Mouse (Mus musculus) heart, embryonic 14.5 days (tissue): Measurements from ENCODE around the gene Nt5c2. TPM values are rescaled to one million over a fixed set of nuclear protein-coding genes. Genes with fewer than 3 reads are reported as not detected.

Experiments used
- ATAC-seq: fragments of 200-750 bp; cut with Nextera tagmentation; 2 replicates; pipeline ENCODE4 v1.8.0; 2017; ENCODE audit warnings: low read depth, moderate TSS enrichment; ENCODE audit not compliant: insufficient number of reproducible peaks, insufficient read depth, low FRiP score
- H3K27ac ChIP-seq, 2 experiments: fragments of 200-500 bp in 1 of 2; fragments of 300-500 bp in 1 of 2; sonication (generic) in 1 of 2; replicated peaks in 1 of 2; 2 replicates each; pipeline ENCODE4 v1.5.1; 2012 to 2014; ENCODE audit warnings: low read depth in 2 of 2, low read length in 2 of 2, control low read depth in 1 of 2, mild to moderate bottlenecking in 1 of 2, mixed read lengths in 1 of 2; ENCODE audit not compliant: control insufficient read depth in 1 of 2, insufficient read depth in 1 of 2
- H3K27me3 ChIP-seq: fragments of 300-500 bp; sonication (generic); 2 replicates; pipeline ENCODE4 v1.6.1; 2014; ENCODE audit warnings: mild to moderate bottlenecking, low read length, control low read depth; ENCODE audit not compliant: control insufficient read depth, insufficient read depth
- H3K36me3 ChIP-seq: fragments of 300-500 bp; sonication (generic); 2 replicates; pipeline ENCODE4 v1.6.1; 2014; ENCODE audit warnings: mild to moderate bottlenecking, control low read depth, low read length, mixed read lengths; ENCODE audit not compliant: control insufficient read depth, insufficient read depth
- H3K4me1 ChIP-seq, 2 experiments: fragments of 200-500 bp in 1 of 2; fragments of 300-500 bp in 1 of 2; sonication (generic) in 1 of 2; 2 replicates each; pipeline ENCODE4 v1.6.1; 2012 to 2014; ENCODE audit warnings: low read length in 2 of 2, control low read depth in 1 of 2, mixed read lengths in 1 of 2; ENCODE audit not compliant: control insufficient read depth in 2 of 2, insufficient read depth in 2 of 2
- H3K4me2 ChIP-seq: fragments of 300-500 bp; sonication (generic); 2 replicates; pipeline ENCODE4 v1.6.1; 2014; ENCODE audit warnings: mild to moderate bottlenecking, low read length
- H3K4me3 ChIP-seq, 2 experiments: fragments of 200-500 bp in 1 of 2; fragments of 300-500 bp in 1 of 2; sonication (generic) in 1 of 2; 2 replicates each; pipeline ENCODE4 v1.5.1; 2012 to 2014; ENCODE audit warnings: low read length in 2 of 2, mild to moderate bottlenecking in 2 of 2, control low read depth in 1 of 2, low read depth in 1 of 2, moderate library complexity in 1 of 2; ENCODE audit not compliant: control insufficient read depth in 1 of 2, insufficient read depth in 1 of 2
- H3K9ac ChIP-seq: fragments of 300-500 bp; sonication (generic); 2 replicates; pipeline ENCODE4 v1.6.1; 2014; ENCODE audit warnings: mild to moderate bottlenecking, low read length
- H3K9me3 ChIP-seq: fragments of 300-500 bp; sonication (generic); 2 replicates; pipeline ENCODE4 v1.6.1; 2016; ENCODE audit warnings: low read length, control low read depth; ENCODE audit not compliant: control insufficient read depth
- WGBS: fragments of 180-500 bp; shearing (Covaris S2); extraction: QIAGEN DNeasy Blood & Tissue Kit; methylation state at CpG from one replicate; pipeline ENCODE4 v1.1.7; 2014; 5-methylcytosine and 5-hydroxymethylcytosine counted together
- polyA plus RNA-seq: library from polyadenylated mRNA; unstranded; fragments of >200 nt; fragmentation: Nextera tagmentation; extraction: Ambion mirVana; gene quantifications from 2 replicates; pipeline ENCODE4 v1.2.1, GENCODE M21; 2014

Gene Nt5c2
- polyA plus RNA-seq, 1 experiment from 2014 or later: 126 TPM

GRCm38 (mm10) chr19:46971712-46972111 lies 43.2 kb downstream of the Nt5c2 start:
- ATAC-seq: no peak
- no peaks in the 10 kb centered on the region for H3K27me3 ChIP-seq

DNA sequence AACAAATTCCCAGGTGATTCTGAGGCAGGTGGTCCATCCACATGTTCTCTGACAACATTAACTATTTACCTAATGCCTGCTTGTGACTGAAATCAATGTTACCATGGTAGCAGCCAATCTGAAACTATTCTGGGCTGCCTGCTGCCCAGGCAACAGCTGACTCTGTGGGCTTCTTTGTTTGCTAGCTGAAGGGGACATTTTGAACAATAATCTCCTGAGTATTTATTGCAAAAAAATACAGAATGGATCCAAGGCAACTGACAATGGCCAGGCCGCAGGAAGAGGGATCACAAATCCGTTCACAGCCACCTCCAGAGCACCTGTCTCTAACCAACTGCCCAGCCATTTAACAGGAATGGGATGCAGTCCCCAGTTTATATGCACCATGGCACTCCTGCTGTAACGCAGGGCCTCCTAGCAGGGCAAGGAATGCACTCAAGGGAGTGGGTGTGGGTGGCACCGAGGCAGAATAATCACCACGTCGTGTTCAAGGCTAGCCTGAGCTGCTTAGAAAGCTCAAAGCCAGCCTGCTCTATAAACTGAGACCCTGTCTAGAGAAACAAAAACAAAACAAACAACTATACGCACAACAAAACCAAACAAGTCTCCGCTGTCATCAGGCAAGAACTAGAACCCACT lies 43.8 kb downstream of the Nt5c2 start:
- Histone ChIP-seq H3K4me2 (no peak overlapping the region), H3K4me3 (no peak overlapping the region), H3K9ac (no peak overlapping the region), H3K27ac (peak overlapping the region; percentile 50 to 94), H3K4me1 (peaks cover 45 to 59% of the 10 kb centered on the region in 2 experiments), H3K9me3 (no peaks in the 10 kb centered on the region), H3K27me3 (no peaks in the 10 kb centered on the region), H3K36me3 (no peaks in the 10 kb centered on the region)
- ATAC-seq: no peak
- WGBS: 68% methylated on average over 8 of the region's 8 CpGs

More at GRCm38 (mm10) chr19:46971712-46972111, 43.2 kb downstream of the Nt5c2 start:
- H3K9me3 ChIP-seq: no peaks in the 10 kb centered on the region
- peaks cover 47 to 59% of the 10 kb centered on the region in 2 experiments for H3K4me1 ChIP-seq
- 80% methylated on average over 9 of the region's 9 CpGs for WGBS
- H3K4me3 ChIP-seq: no peak overlapping the region
- H3K27ac ChIP-seq: peak overlapping the region; percentile 26 to 94
- H3K4me2 ChIP-seq: no peak overlapping the region
- no peak overlapping the region for H3K9ac ChIP-seq
- no peaks in the 10 kb centered on the region for H3K36me3 ChIP-seq

GRCm38 (mm10) chr19:46970121-46970729 lies 44.7 kb downstream of the Nt5c2 start:
- Histone ChIP-seq H3K27me3 (no peaks in the 10 kb centered on the region), H3K9me3 (no peaks in the 10 kb centered on the region), H3K4me2 (peak overlapping the region; percentile 36), H3K4me3 (no peak overlapping the region), H3K4me1 (peaks cover 37 to 49% of the 10 kb centered on the region in 2 experiments), H3K27ac (peak overlapping the region; percentile 94), H3K9ac (peak overlapping the region; percentile 54), H3K36me3 (no peaks in the 10 kb centered on the region)
- peak; percentile 52; the same call in 1 of the 2 replicates for ATAC-seq
- 28% methylated on average over 13 of the region's 13 CpGs for WGBS

- peak overlapping the region; percentile 94 for H3K27ac ChIP-seq
- H3K4me2 ChIP-seq: peak overlapping the region; percentile 36
- H3K36me3 ChIP-seq: no peaks in the 10 kb centered on the region
- 44% methylated on average over 22 of the region's 22 CpGs for WGBS
- peak overlapping the region; percentile 54 for H3K9ac ChIP-seq
- H3K4me3 ChIP-seq: no peak overlapping the region
- ATAC-seq: peak; percentile 54; the same call in 1 of the 2 replicates
- no peaks in the 10 kb centered on the region for H3K9me3 ChIP-seq
- H3K4me1 ChIP-seq: peaks cover 35 to 50% of the 10 kb centered on the region in 2 experiments
- H3K27me3 ChIP-seq: no peaks in the 10 kb centered on the region
Measured at GRCm38 (mm10) chr19:46969286-46969985, 45.5 kb downstream of the Nt5c2 start.

GRCm38 (mm10) chr19:46968833-46969232 lies 46.1 kb downstream of the Nt5c2 start:
- H3K4me2 ChIP-seq: peak overlapping the region; percentile 36
- H3K4me1 ChIP-seq: peaks cover 35 to 51% of the 10 kb centered on the region in 2 experiments
- H3K36me3 ChIP-seq: no peaks in the 10 kb centered on the region
- H3K9me3 ChIP-seq: no peaks in the 10 kb centered on the region
- no peaks in the 10 kb centered on the region for H3K27me3 ChIP-seq
- H3K4me3 ChIP-seq: no peak overlapping the region
- H3K9ac ChIP-seq: peak overlapping the region; percentile 44; the same call in 1 of the 2 replicates
- no peak for ATAC-seq
- H3K27ac ChIP-seq: peak overlapping the region; percentile 94
- 71% methylated on average over 5 of the region's 5 CpGs for WGBS

DNA sequence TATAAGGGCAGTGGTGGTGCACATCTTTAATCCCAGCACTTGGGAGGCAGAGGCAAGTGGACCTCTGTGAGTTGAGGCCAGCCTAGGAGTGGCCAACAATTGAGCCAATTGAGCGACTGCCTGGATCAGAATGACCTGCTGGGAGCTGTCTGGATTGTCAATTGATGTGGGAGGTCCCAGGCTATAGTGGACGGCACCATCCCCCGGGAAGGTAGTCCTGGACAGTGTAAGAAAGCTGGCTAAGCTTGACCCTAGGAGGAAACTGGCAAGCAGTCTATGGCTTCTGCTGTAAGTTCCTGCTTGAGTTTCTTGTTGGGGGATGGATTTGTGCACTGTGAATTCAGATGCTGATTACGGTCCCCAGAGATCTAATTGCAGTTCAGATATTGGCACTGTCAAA lies 47.1 kb downstream of the Nt5c2 start:
- Histone ChIP-seq H3K27ac (no peak overlapping the region), H3K4me2 (no peak overlapping the region), H3K9ac (no peak overlapping the region), H3K27me3 (no peaks in the 10 kb centered on the region), H3K4me3 (no peak overlapping the region), H3K9me3 (no peaks in the 10 kb centered on the region), H3K36me3 (no peaks in the 10 kb centered on the region), H3K4me1 (peaks cover 32 to 49% of the 10 kb centered on the region in 2 experiments)
- no peak for ATAC-seq
- 59% methylated on average over 4 of the region's 4 CpGs for WGBS

- H3K27ac ChIP-seq: no peak overlapping the region
- H3K9ac ChIP-seq: no peak overlapping the region
- H3K27me3 ChIP-seq: no peaks in the 10 kb centered on the region
- ATAC-seq: no peak
- peaks cover 26 to 39% of the 10 kb centered on the region in 2 experiments for H3K4me1 ChIP-seq
- H3K36me3 ChIP-seq: no peaks in the 10 kb centered on the region
- H3K9me3 ChIP-seq: no peaks in the 10 kb centered on the region
- H3K4me3 ChIP-seq: no peak overlapping the region
- H3K4me2 ChIP-seq: no peak overlapping the region
- WGBS: 84% methylated on average over 6 of the region's 6 CpGs
Measured at GRCm38 (mm10) chr19:46966330-46966729, 48.6 kb downstream of the Nt5c2 start.
